Mouse (Mus musculus) brown adipose tissue, adult 24 weeks (tissue): ENCODE results near the gene Siglec1. TPM values are rescaled to one million over a fixed set of nuclear protein-coding genes. Genes with fewer than 3 reads are reported as not detected.
A peak's percentile ranks its signal among the peaks of the same experiment; 100 is the strongest.

Experiments used
- H3K27ac ChIP-seq: fragments of 200-500 bp; replicated peaks from 2 replicates; pipeline ENCODE4 v1.5.1; 2012; ENCODE audit warnings: low read depth, mild to moderate bottlenecking, low read length
- H3K4me1 ChIP-seq: fragments of 200-500 bp; 2 replicates; pipeline ENCODE4 v1.6.1; 2012; ENCODE audit warnings: low read length, mixed read lengths; ENCODE audit not compliant: control insufficient read depth, insufficient read depth, insufficient read length
- H3K4me3 ChIP-seq: fragments of 200-500 bp; 2 replicates; pipeline ENCODE4 v1.5.1; 2012; ENCODE audit warnings: low read depth, mild to moderate bottlenecking, low read length, moderate library complexity; ENCODE audit not compliant: insufficient read depth
- polyA plus RNA-seq: library from polyadenylated mRNA; stranded (reverse); fragments of >200 nt; gene quantifications from 2 replicates; pipeline ENCODE4 v1.2.4, GENCODE M21; 2012; ENCODE audit not compliant: missing spikeins, insufficient read depth, insufficient read length

The Siglec1 gene
- polyA plus RNA-seq, 1 experiment: 1.2 TPM

GRCm38 (mm10) chr2:131030561-131030960 lies 56.0 kb downstream of the Siglec1 start:
- Histone ChIP-seq H3K4me3 (no peak overlapping the region), H3K4me1 (peaks cover 8% of the 10 kb centered on the region; the same call in 1 of the 2 replicates), H3K27ac (no peak overlapping the region)

GRCm38 (mm10) chr2:131029065-131029935 lies 57.3 kb downstream of the Siglec1 start:
- H3K4me3 ChIP-seq: no peak overlapping the region
- H3K4me1 ChIP-seq: peaks cover 8% of the 10 kb centered on the region; the same call in 1 of the 2 replicates
- H3K27ac ChIP-seq: peak overlapping the region; percentile 56; the same call in 1 of the 2 replicates

- H3K4me1 ChIP-seq: peaks cover 8% of the 10 kb centered on the region; the same call in 1 of the 2 replicates
- H3K27ac ChIP-seq: no peak overlapping the region
- no peak overlapping the region for H3K4me3 ChIP-seq
Observed at GRCm38 (mm10) chr2:131026941-131027340, 59.6 kb downstream of the Siglec1 start.

GRCm38 (mm10) chr2:131025230-131025629 lies 61.3 kb downstream of the Siglec1 start:
- Histone ChIP-seq H3K4me3 (no peak overlapping the region), H3K4me1 (peaks cover 6% of the 10 kb centered on the region; the same call in 1 of the 2 replicates), H3K27ac (no peak overlapping the region)

Other genes starting within 250 kb of the Siglec1 start
- 62.1 and 105 TPM in 2 replicates for gene 4930402H24Rik, start 180.4 kb downstream of the Siglec1 start, polyA plus RNA-seq
- gene Atrn, start 180.3 kb downstream of the Siglec1 start, polyA plus RNA-seq: 9.0 and 9.7 TPM in 2 replicates
- 9.6 and 10.9 TPM in 2 replicates for gene Gfra4, start 43.7 kb downstream of the Siglec1 start, polyA plus RNA-seq
- gene Adam33, start 23.0 kb downstream of the Siglec1 start, polyA plus RNA-seq: 1.3 and 2.3 TPM in 2 replicates
- 7.0 and 9.6 TPM in 2 replicates for gene Hspa12b, start 40.5 kb upstream of the Siglec1 start, polyA plus RNA-seq
- not detected in 2 replicates for gene Gm11037, start 46.7 kb upstream of the Siglec1 start, polyA plus RNA-seq
- gene 1700037H04Rik, start 73.3 kb upstream of the Siglec1 start, polyA plus RNA-seq: 426 and 428 TPM in 2 replicates
- gene Cenpb, start 93.3 kb upstream of the Siglec1 start, polyA plus RNA-seq: 78.2 and 99.0 TPM in 2 replicates
- 2.4 and 2.5 TPM in 2 replicates for gene Cdc25b, start 100.2 kb upstream of the Siglec1 start, polyA plus RNA-seq
- 5.3 and 9.2 TPM in 2 replicates for gene Spef1, start 100.5 kb upstream of the Siglec1 start, polyA plus RNA-seq
- gene Ap5s1, start 120.3 kb upstream of the Siglec1 start, polyA plus RNA-seq: 15.9 and 26.0 TPM in 2 replicates
- gene Mavs, start 147.3 kb upstream of the Siglec1 start, polyA plus RNA-seq: 57.1 and 83.3 TPM in 2 replicates
- gene Pank2, start 175.7 kb upstream of the Siglec1 start, polyA plus RNA-seq: 23.4 and 38.5 TPM in 2 replicates